Mouse (Mus musculus) Patski (cell line): ENCODE results near the gene Gm49661. TPM values are rescaled to one million over a fixed set of nuclear protein-coding genes. Genes with fewer than 3 reads are reported as not detected.
A peak's percentile ranks its signal among the peaks of the same experiment; 100 is the strongest.

Experiments used
- ATAC-seq: fragments of 100-300 bp; one replicate; pipeline ENCODE4 v1.8.0; 2021
- CTCF ChIA-PET: fragments of 350-600 bp; sonication (Branson Sonifier 250); formaldehyde crosslinking; loops from one replicate; lab custom pipeline; 2022; ENCODE audit warnings: inconsistent platforms; lab: Charles Lee
- POLR2A ChIA-PET: fragments of 350-600 bp; sonication (Branson Sonifier 250); formaldehyde crosslinking; loops from one replicate; lab custom pipeline; 2022; ENCODE audit warnings: antibody characterized with exemption, inconsistent platforms; lab: Charles Lee
- DNase-seq: peaks from one replicate; pipeline ENCODE4 v3.0.0-alpha.2; 2011; ENCODE audit warnings: low read depth, low spot score
- H3K27me3 ChIP-seq: fragments of 371-371 bp; one replicate; pipeline ENCODE4 v1.5.1; 2021
- CTCF ChIP-seq: fragments of 100-300 bp; IDR thresholded peaks from one replicate; pipeline ENCODE4 v1.5.1; 2021
- in situ Hi-C: fragments of 300-500 bp; cut with MboI; formaldehyde crosslinking; loops from 3 replicates; pipeline ENCODE4 v1.11.1; 2018; ENCODE audit warnings: low pct_unique_long_range_greater_than_20kb, mixed read lengths
- polyA plus RNA-seq: library from polyadenylated mRNA; unstranded; gene quantifications from one replicate; pipeline ENCODE4 v1.2.3, GENCODE M21; 2021

Gm49661 gene
- polyA plus RNA-seq, 1 experiment from 2014 or later, result 6.4 TPM

GRCm38 (mm10) chr8:84970913-84971312 is 1.7 kb upstream of the Gm49661 start:
- no peak for ATAC-seq
- POLR2A ChIA-PET, result interaction anchor here (1.5 to 2.0 kb wide), 3 partner anchors 11 to 19 kb away, joined by 5 to 6 read pairs (median 6); partner anchors contain the start of gene Hook2
- CTCF ChIA-PET, result interaction anchor here (5.2 to 13.4 kb wide), 2 partner anchors 20 to 26 kb away, joined by 44 to 351 read pairs; partner anchors contain the start of gene Hook2

DNA sequence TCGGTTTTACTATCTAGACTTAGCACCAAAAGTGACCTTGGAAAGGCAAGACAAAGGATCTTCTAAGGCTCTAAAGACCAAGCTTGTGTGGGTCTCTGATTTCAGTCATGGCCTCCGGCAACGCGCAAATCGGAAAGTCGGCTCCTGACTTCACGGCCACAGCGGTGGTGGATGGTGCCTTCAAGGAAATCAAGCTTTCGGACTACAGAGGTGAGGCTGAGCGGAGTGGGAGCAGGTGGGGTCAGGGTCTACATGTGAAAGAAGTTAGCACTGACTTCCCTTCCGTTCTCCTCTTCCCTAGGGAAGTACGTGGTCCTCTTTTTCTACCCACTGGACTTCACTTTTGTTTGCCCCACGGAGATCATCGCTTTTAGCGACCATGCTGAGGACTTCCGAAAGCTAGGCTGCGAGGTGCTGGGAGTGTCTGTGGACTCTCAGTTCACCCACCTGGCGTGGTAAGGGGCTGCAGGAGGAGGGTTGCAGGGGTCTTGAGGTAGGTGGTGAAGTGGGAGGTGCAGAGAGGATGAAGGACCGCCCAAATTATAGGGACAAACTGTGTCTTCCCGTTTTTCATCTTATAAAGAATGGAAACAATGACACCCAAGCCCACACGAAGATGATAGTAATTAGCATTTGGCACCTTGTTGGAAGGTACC is 1.0 kb upstream of the Gm49661 start:
- ChIA-PET POLR2A (interaction anchor here (1.5 to 2.7 kb wide), 5 partner anchors 10 to 20 kb away, joined by 5 to 15 read pairs (median 6); partner anchors contain the start of gene Hook2), CTCF (interaction anchor here (13.4 kb wide), 1 partner anchor 20 kb away, joined by 351 read pairs; the partner anchor contains the start of gene Hook2)
- ATAC-seq (no peak), DNase-seq (no peak)
- TF ChIP-seq CTCF, result no peak
- in situ Hi-C loops, result no loop called here
- no peaks in the 10 kb centered on the region for H3K27me3 ChIP-seq

More at GRCm38 (mm10) chr8:84970913-84971312, 1.7 kb upstream of the Gm49661 start:
- in situ Hi-C loops, result no loop called here
- TF ChIP-seq CTCF, result no peak
- DNase-seq, result no peak
- H3K27me3 ChIP-seq, result no peaks in the 10 kb centered on the region

- no peak for ATAC-seq
- H3K27me3 ChIP-seq, result no peaks in the 10 kb centered on the region
- TF ChIP-seq CTCF, result no peak
- in situ Hi-C loops, result no loop called here
- DNase-seq, result no peak
- POLR2A ChIA-PET, result interaction anchor here (1.0 to 2.7 kb wide), 5 partner anchors 9 to 44 kb away, joined by 3 to 15 read pairs (median 8); no protein-coding TSS in a partner anchor
- CTCF ChIA-PET, result interaction anchor here (0.9 to 13.4 kb wide), 3 partner anchors 21 to 41 kb away, joined by 3 to 351 read pairs (median 3); partner anchors contain the start of gene Hook2
These were observed 583 bp downstream of the Gm49661 start for GRCm38 (mm10) chr8:84968650-84969049.

DNA sequence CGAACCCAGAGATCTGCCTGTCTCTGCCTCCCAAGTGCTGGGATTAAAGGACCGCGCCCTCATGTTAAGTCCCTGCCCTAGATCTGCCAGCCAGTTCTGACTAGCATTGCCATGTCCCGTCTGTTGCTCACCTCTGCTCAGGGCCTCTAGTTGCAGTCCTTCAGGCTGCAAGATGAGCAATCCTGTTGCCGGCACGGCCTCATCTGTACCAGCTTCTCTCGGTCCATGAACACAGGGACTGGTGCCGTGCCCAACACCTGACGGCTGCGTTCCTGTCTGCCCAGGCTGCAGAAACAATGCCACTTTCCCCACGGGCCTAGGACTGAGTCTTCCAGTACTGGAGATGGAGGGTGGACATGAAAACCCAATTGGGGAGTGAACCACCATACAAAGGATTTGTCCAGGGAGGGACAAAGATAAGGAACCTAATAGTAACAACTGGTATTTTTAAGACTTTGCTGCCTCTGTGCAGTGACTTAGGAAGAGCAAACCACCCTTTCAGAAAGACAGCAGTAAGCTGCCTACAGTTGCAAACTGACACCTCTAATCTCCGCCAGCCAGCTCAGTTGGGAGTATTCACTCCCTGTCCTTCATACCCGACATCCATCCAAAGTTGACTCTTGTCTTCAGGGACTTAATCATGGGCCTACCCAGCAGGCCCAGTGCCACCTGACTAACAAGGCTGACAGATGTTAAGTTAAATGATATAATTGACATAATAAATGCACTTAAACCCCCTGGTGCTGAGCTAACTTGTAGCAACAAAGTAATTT is 1.5 kb downstream of the Gm49661 start:
- H3K27me3 ChIP-seq, result no peaks in the 10 kb centered on the region
- no peak for DNase-seq

GRCm38 (mm10) chr8:84966603-84967002 is 2.6 kb downstream of the Gm49661 start:
- in situ Hi-C loops, result no loop called here
- ChIA-PET POLR2A (interaction anchor here (1.2 to 2.9 kb wide), 3 partner anchors 9 to 14 kb away, joined by 3 to 17 read pairs (median 3); partner anchors contain the start of gene Junb), CTCF (interaction anchor here (0.8 to 1.2 kb wide), 4 partner anchors 8 to 31 kb away, joined by 3 to 4 read pairs (median 4); no protein-coding TSS in a partner anchor)
- no peak for DNase-seq
- no peak for ATAC-seq
- H3K27me3 ChIP-seq, result no peaks in the 10 kb centered on the region
- no peak for TF ChIP-seq CTCF

More for the DNA sequence above, 1.5 kb downstream of the Gm49661 start:
- TF ChIP-seq CTCF, result no peak
- no peak for ATAC-seq
- in situ Hi-C loops, result no loop called here
- ChIA-PET POLR2A (interaction anchor here (0.8 to 2.9 kb wide), 6 partner anchors 8 to 22 kb away, joined by 3 to 17 read pairs (median 6); partner anchors contain the start of gene Junb), CTCF (interaction anchor here (0.9 kb wide), 1 partner anchor 22 kb away, joined by 3 read pairs; no protein-coding TSS in a partner anchor)

- CTCF ChIA-PET, result interaction anchor here (1.0 to 1.2 kb wide), 3 partner anchors 9 to 32 kb away, joined by 3 to 4 read pairs (median 4); no protein-coding TSS in a partner anchor
- ATAC-seq, result peak; percentile 91
- TF ChIP-seq CTCF, result no peak
- POLR2A ChIA-PET, result interaction anchor here (0.6 to 2.9 kb wide), 2 partner anchors 10 to 359 kb away, joined by 3 to 17 read pairs; no protein-coding TSS in a partner anchor
- no peak for DNase-seq
- in situ Hi-C loops, result no loop called here
- no peaks in the 10 kb centered on the region for H3K27me3 ChIP-seq
These were observed 3.4 kb downstream of the Gm49661 start for GRCm38 (mm10) chr8:84965731-84966291.

GRCm38 (mm10) chr8:84963952-84964351 is 5.3 kb downstream of the Gm49661 start:
- no peak for DNase-seq
- CTCF ChIA-PET, result interaction anchor here (1.7 kb wide), 1 partner anchor 26 kb away, joined by 4 read pairs; the partner anchor contains the start of gene Hook2
- POLR2A ChIA-PET, result no interaction called here
- no peak for ATAC-seq
- no peak for TF ChIP-seq CTCF
- in situ Hi-C loops, result no loop called here
- no peaks in the 10 kb centered on the region for H3K27me3 ChIP-seq

DNA sequence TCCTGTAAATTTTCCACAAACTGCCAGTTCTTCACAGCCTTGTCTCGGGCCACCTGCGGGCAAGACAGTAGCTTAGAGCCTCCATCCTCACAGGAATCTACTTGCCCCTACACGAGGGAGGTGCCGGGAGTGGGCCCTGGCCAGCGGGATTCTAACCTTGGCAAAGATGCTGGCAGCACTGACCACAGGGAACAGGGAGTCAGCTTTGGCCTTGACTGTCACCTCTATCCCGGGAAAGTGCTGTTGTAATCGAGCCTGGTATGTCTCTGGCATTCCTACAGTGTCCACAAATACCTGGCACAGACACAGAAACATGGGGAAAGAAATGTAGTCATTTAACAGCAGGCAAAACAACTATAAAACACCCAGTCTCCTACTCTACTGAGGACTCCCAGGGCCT is 9.4 kb downstream of the Gm49661 start:
- no peak for TF ChIP-seq CTCF
- DNase-seq (no peak), ATAC-seq (peak; percentile 36)
- in situ Hi-C loops, result loop anchor here (5.0 kb wide), 1 partner anchor 38 kb away; no protein-coding TSS in a partner anchor
- ChIA-PET POLR2A (interaction anchor here (1.9 kb wide), 1 partner anchor 11 kb away, joined by 6 read pairs; no protein-coding TSS in a partner anchor), CTCF (interaction anchor here (0.8 to 2.0 kb wide), 2 partner anchors 31 to 45 kb away, joined by 3 to 7 read pairs; no protein-coding TSS in a partner anchor)
- no peaks in the 10 kb centered on the region for H3K27me3 ChIP-seq

GRCm38 (mm10) chr8:84956768-84957167 is 12.5 kb downstream of the Gm49661 start:
- peak; percentile 28 for DNase-seq
- peak; percentile 93 for TF ChIP-seq CTCF
- in situ Hi-C loops, result loop anchor here (5.0 kb wide), 1 partner anchor 34 kb away; no protein-coding TSS in a partner anchor

More at GRCm38 (mm10) chr8:84956768-84957167, 12.5 kb downstream of the Gm49661 start:
- peak; percentile 9 for ATAC-seq
- ChIA-PET POLR2A (interaction anchor here (0.8 to 1.6 kb wide), 2 partner anchors 13 to 33 kb away, joined by 3 to 8 read pairs; partner anchors contain the start of genes Gm49661, Hook2, Prdx2 and Rnaseh2a), CTCF (interaction anchor here (0.8 to 2.0 kb wide), 9 partner anchors 8 to 54 kb away, joined by 3 to 9 read pairs (median 4); partner anchors contain the start of genes Junb and Klf1)
- peaks cover 9% of the 10 kb centered on the region for H3K27me3 ChIP-seq
